Mouse (Mus musculus) inflammation-experienced regulatory T-cells, adult 16 weeks (primary cell): Measurements from ENCODE around the gene Syne2. TPM values are rescaled to one million over a fixed set of nuclear protein-coding genes. Genes with fewer than 3 reads are reported as not detected.

Experiments used
- polyA plus RNA-seq: library from polyadenylated mRNA; unstranded; fragments of 100-300 nt; shearing (Covaris generic); gene quantifications from one replicate; pipeline ENCODE4 v1.2.1, GENCODE M21; 2017

Gene Syne2
- polyA plus RNA-seq: 17.4 TPM

GRCm38 (mm10) chr12:75817959-75818452 lies at the start of gene Syne2:
Gene Syne2, plus strand, starts transcription at chr12:75818134.

Other genes starting within 250 kb of the Syne2 start
- 4.8 TPM for gene Ppp2r5e, start 221.9 kb upstream of the Syne2 start, polyA plus RNA-seq
- 14.0 TPM for gene Wdr89, start 148.6 kb upstream of the Syne2 start, polyA plus RNA-seq
- gene Sgpp1, start 82.4 kb upstream of the Syne2 start, polyA plus RNA-seq: 7.7 TPM